Mouse (Mus musculus) small intestine, adult 2 months (tissue): Measurements from ENCODE around the gene Topbp1. TPM values are rescaled to one million over a fixed set of nuclear protein-coding genes. Genes with fewer than 3 reads are reported as not detected.

Source experiments
- H3K27ac ChIP-seq: fragments of 200-500 bp; 2 replicates; pipeline ENCODE4 v1.5.1; 2012; ENCODE audit warnings: low read depth, low read length, control low read depth, inconsistent platforms; ENCODE audit not compliant: insufficient read depth
- H3K27me3 ChIP-seq: fragments of 200-500 bp; 2 replicates; pipeline ENCODE4 v1.6.1; 2012; ENCODE audit warnings: mild to moderate bottlenecking, moderate library complexity, low read length, inconsistent platforms; ENCODE audit not compliant: control insufficient read depth, insufficient read depth
- H3K36me3 ChIP-seq: fragments of 200-500 bp; 2 replicates; pipeline ENCODE4 v1.6.1; 2012; ENCODE audit warnings: mild to moderate bottlenecking, low read length, control low read depth, inconsistent platforms; ENCODE audit not compliant: control insufficient read depth, insufficient read depth
- H3K4me1 ChIP-seq: fragments of 200-500 bp; 2 replicates; pipeline ENCODE4 v1.6.1; 2012; ENCODE audit warnings: low read length, inconsistent platforms, mixed read lengths; ENCODE audit not compliant: control insufficient read depth, insufficient read depth, insufficient read length
- H3K4me3 ChIP-seq: fragments of 200-500 bp; 2 replicates; pipeline ENCODE4 v1.5.1; 2012; ENCODE audit warnings: low read depth, mild to moderate bottlenecking, control low read depth, inconsistent platforms, low read length, moderate library complexity
- CTCF ChIP-seq: fragments of 200-500 bp; IDR thresholded peaks from 2 replicates; pipeline ENCODE4 v1.5.1; 2012; ENCODE audit warnings: low read depth, mild to moderate bottlenecking, control low read depth, inconsistent platforms, low read length, moderate library complexity, mixed read lengths; ENCODE audit not compliant: insufficient replicate concordance, insufficient read length; ENCODE audit errors: extremely low read depth
- POLR2A ChIP-seq: fragments of 200-500 bp; IDR thresholded peaks from 2 replicates; pipeline ENCODE4 v1.6.1; 2012; ENCODE audit warnings: low read depth, mild to moderate bottlenecking, control low read depth, inconsistent platforms, low read length, moderate library complexity
- WGBS: fragments of 180-500 bp; shearing (Covaris S2); methylation state at CpG from one replicate; pipeline ENCODE4 v1.1.7; 2018; 5-methylcytosine and 5-hydroxymethylcytosine counted together
- polyA plus RNA-seq: library from polyadenylated mRNA; depleted of rRNA; stranded (reverse); fragments of >200 nt; gene quantifications from 2 replicates; pipeline ENCODE4 v1.2.3, GENCODE M21; 2012

Gene Topbp1
- polyA plus RNA-seq, 1 experiment: 7.4 TPM

- H3K4me3 ChIP-seq: no peak overlapping the region
- no peak for TF ChIP-seq POLR2A
- no peak for TF ChIP-seq CTCF
- WGBS: 65% methylated on average over 7 of the region's 7 CpGs
- no peaks in the 10 kb centered on the region for H3K4me1 ChIP-seq
- H3K27ac ChIP-seq: no peak overlapping the region
- no peaks in the 10 kb centered on the region for H3K27me3 ChIP-seq
- H3K36me3 ChIP-seq: no peaks in the 10 kb centered on the region
Measured at GRCm38 (mm10) chr9:103376346-103377320, 71.6 kb downstream of the Topbp1 start.

GRCm38 (mm10) chr9:103378686-103379085 is 73.7 kb downstream of the Topbp1 start:
- Histone ChIP-seq H3K27ac (no peak overlapping the region), H3K4me3 (no peak overlapping the region), H3K27me3 (no peaks in the 10 kb centered on the region), H3K36me3 (no peaks in the 10 kb centered on the region), H3K4me1 (no peaks in the 10 kb centered on the region)
- WGBS: 77% methylated on average over 10 of the region's 10 CpGs
- TF ChIP-seq POLR2A: no peak
- no peak for TF ChIP-seq CTCF

GRCm38 (mm10) chr9:103379199-103379598 is 74.2 kb downstream of the Topbp1 start:
- Histone ChIP-seq H3K4me1 (no peaks in the 10 kb centered on the region), H3K27me3 (no peaks in the 10 kb centered on the region), H3K4me3 (no peak overlapping the region), H3K36me3 (no peaks in the 10 kb centered on the region), H3K27ac (no peak overlapping the region)
- 70% methylated on average over 9 of the region's 9 CpGs for WGBS
- no peak for TF ChIP-seq CTCF

- Histone ChIP-seq H3K4me3 (no peak overlapping the region), H3K27me3 (no peaks in the 10 kb centered on the region), H3K36me3 (no peaks in the 10 kb centered on the region), H3K27ac (no peak overlapping the region), H3K4me1 (no peaks in the 10 kb centered on the region)
- WGBS: 87% methylated on average over 4 of the region's 4 CpGs
- no peak for TF ChIP-seq CTCF
- TF ChIP-seq POLR2A: no peak
Measured at GRCm38 (mm10) chr9:103380566-103380965, 75.6 kb downstream of the Topbp1 start.

GRCm38 (mm10) chr9:103382989-103383388 is 78.0 kb downstream of the Topbp1 start:
- H3K4me1 ChIP-seq: no peaks in the 10 kb centered on the region
- TF ChIP-seq CTCF: no peak
- TF ChIP-seq POLR2A: no peak
- H3K27me3 ChIP-seq: no peaks in the 10 kb centered on the region
- H3K27ac ChIP-seq: no peak overlapping the region; the same call in 1 of the 2 replicates
- 43% methylated on average over 6 of the region's 6 CpGs for WGBS
- H3K4me3 ChIP-seq: no peak overlapping the region
- no peaks in the 10 kb centered on the region for H3K36me3 ChIP-seq

- Histone ChIP-seq H3K4me3 (no peak overlapping the region), H3K4me1 (no peaks in the 10 kb centered on the region), H3K27ac (no peak overlapping the region), H3K36me3 (no peaks in the 10 kb centered on the region), H3K27me3 (no peaks in the 10 kb centered on the region)
- 81% methylated on average over 1 of the region's 1 CpGs for WGBS
- TF ChIP-seq POLR2A (no peak), CTCF (no peak)
Measured at GRCm38 (mm10) chr9:103383576-103383975, 78.6 kb downstream of the Topbp1 start.

- no peaks in the 10 kb centered on the region for H3K36me3 ChIP-seq
- no peak overlapping the region for H3K4me3 ChIP-seq
- H3K27me3 ChIP-seq: no peaks in the 10 kb centered on the region
- H3K27ac ChIP-seq: no peak overlapping the region
- WGBS: 79% methylated on average over 4 of the region's 4 CpGs
- H3K4me1 ChIP-seq: no peaks in the 10 kb centered on the region
- TF ChIP-seq POLR2A: no peak
- TF ChIP-seq CTCF: no peak
Measured at GRCm38 (mm10) chr9:103384141-103384796, 79.3 kb downstream of the Topbp1 start.
